ENCODE assay signal across 8 mouse cellular contexts in genomic region chr2:151979470-151980354, GRCm38 (mm10). TPM values are rescaled to one million over a fixed set of nuclear protein-coding genes. Genes with fewer than 3 reads are reported as not detected.
DNase-seq lines count a peak whose midpoint lies in the region; ATAC-seq and TF ChIP-seq lines count a peak whose summit lies in the region.

Gene Fam110a (minus strand): TSS chr2:151980219.

- no peaks in the 10 kb centered on the region for H3K9me3 ChIP-seq in forebrain, embryonic 15.5 days
- no peaks in the 10 kb centered on the region for H3K9me3 ChIP-seq in liver, embryonic 16.5 days (replicated peaks; ENCODE audit: control insufficient read depth, low read length)
- no peaks in the 10 kb centered on the region for H3K9me3 ChIP-seq in neural tube, embryonic 12.5 days
- no peaks in the 10 kb centered on the region for H3K9me3 ChIP-seq in stomach, postnatal 0 days (ENCODE audit: control insufficient read depth, low read length)

- peak within 1 kb of the TSS; percentile 78 for H3K9ac ChIP-seq in forebrain, embryonic 15.5 days (replicated peaks)
- H3K9ac ChIP-seq in liver, embryonic 16.5 days (ENCODE audit: low read depth, low read length): peak within 1 kb of the TSS; percentile 78
- H3K9ac ChIP-seq in neural tube, embryonic 12.5 days: peak within 1 kb of the TSS; percentile 72
- H3K9ac ChIP-seq in stomach, postnatal 0 days (ENCODE audit: low read length): peak within 1 kb of the TSS; percentile 82

- no peaks in the 10 kb centered on the region for H3K36me3 ChIP-seq in forebrain, embryonic 15.5 days
- no peaks in the 10 kb centered on the region for H3K36me3 ChIP-seq in liver, embryonic 16.5 days (ENCODE audit: control insufficient read depth, insufficient read depth)
- H3K36me3 ChIP-seq in neural tube, embryonic 12.5 days: no peaks in the 10 kb centered on the region
- no peaks in the 10 kb centered on the region for H3K36me3 ChIP-seq in stomach, postnatal 0 days (ENCODE audit: control insufficient read depth, insufficient read depth, low read length)

- peak; percentile 91 for ATAC-seq in forebrain, embryonic 15.5 days (replicated peaks)
- peak; percentile 85 for ATAC-seq in liver, embryonic 16.5 days (ENCODE audit: low read depth)
- peak; percentile 90 for ATAC-seq in neural tube, embryonic 12.5 days (ENCODE audit: low FRiP score, low read depth)
- peak; percentile 90 for ATAC-seq in stomach, postnatal 0 days (ENCODE audit: low FRiP score, low TSS enrichment)

- no peak for TF ChIP-seq CTCF in stomach, postnatal 0 days (IDR thresholded peaks at IDR 0.05; ENCODE audit: low read depth)

- H3K27me3 ChIP-seq in forebrain, embryonic 15.5 days: no peaks in the 10 kb centered on the region
- no peaks in the 10 kb centered on the region; the same call in 1 of the 2 replicates for H3K27me3 ChIP-seq in liver, embryonic 16.5 days (ENCODE audit: control insufficient read depth, insufficient read depth, low read depth, low read length)
- H3K27me3 ChIP-seq in neural tube, embryonic 12.5 days (replicated peaks): no peaks in the 10 kb centered on the region
- no peaks in the 10 kb centered on the region for H3K27me3 ChIP-seq in stomach, postnatal 0 days (ENCODE audit: control insufficient read depth, insufficient read depth, low read length)

- peak within 1 kb of the TSS; percentile 67 for H3K27ac ChIP-seq in forebrain, embryonic 15.5 days (replicated peaks)
- H3K27ac ChIP-seq in liver, embryonic 16.5 days (ENCODE audit: low read length): peak within 1 kb of the TSS; percentile 61
- no peak within 1 kb of the TSS for H3K27ac ChIP-seq in neural tube, embryonic 12.5 days
- H3K27ac ChIP-seq in stomach, postnatal 0 days (replicated peaks): peak within 1 kb of the TSS; percentile 74

- peaks cover 34% of the 10 kb centered on the region for H3K4me1 ChIP-seq in forebrain, embryonic 15.5 days
- peaks cover 38% of the 10 kb centered on the region for H3K4me1 ChIP-seq in liver, embryonic 16.5 days (ENCODE audit: control insufficient read depth, low read depth, low read length)
- H3K4me1 ChIP-seq in neural tube, embryonic 12.5 days: peaks cover 37% of the 10 kb centered on the region
- peaks cover 11% of the 10 kb centered on the region for H3K4me1 ChIP-seq in stomach, postnatal 0 days (replicated peaks; ENCODE audit: control insufficient read depth, insufficient read depth)

- under 1% methylated on average over 46 of the region's 46 CpGs for WGBS in forebrain, embryonic 15.5 days
- WGBS in large intestine, adult 2 months: under 1% methylated on average over 46 of the region's 46 CpGs
- WGBS in liver, embryonic 16.5 days (ENCODE audit: insufficient replicate concordance): under 1% methylated on average over 46 of the region's 46 CpGs
- WGBS in neural tube, embryonic 12.5 days: under 1% methylated on average over 46 of the region's 46 CpGs
- under 1% methylated on average over 46 of the region's 46 CpGs for WGBS in stomach, postnatal 0 days

- DNase-seq in ES-CJ7 (ENCODE audit: low read depth, low spot score): peak; percentile 63
- DNase-seq in cerebellum, adult 11-12 months: peak; percentile 86
- DNase-seq in heart, postnatal 14 days: peak; percentile 92 to 94
- no peak for DNase-seq in large intestine, adult 2 months (ENCODE audit: low read depth, low spot score)
- DNase-seq in stomach, postnatal 0 days (ENCODE audit: low spot score): peak; percentile 95

- peak within 1 kb of the TSS; percentile 81 for H3K4me3 ChIP-seq in forebrain, embryonic 15.5 days
- peak within 1 kb of the TSS; percentile 74 for H3K4me3 ChIP-seq in liver, embryonic 16.5 days (ENCODE audit: low read depth, low read length)
- H3K4me3 ChIP-seq in neural tube, embryonic 12.5 days: peak within 1 kb of the TSS; percentile 76
- peak within 1 kb of the TSS; percentile 77 for H3K4me3 ChIP-seq in stomach, postnatal 0 days (ENCODE audit: low read depth, low read length)

- no peak for TF ChIP-seq EP300 in stomach, postnatal 0 days (optimal IDR thresholded peaks at IDR 0.05)

- H3K4me2 ChIP-seq in forebrain, embryonic 15.5 days (replicated peaks): peak within 1 kb of the TSS; percentile 90
- peak within 1 kb of the TSS; percentile 64 for H3K4me2 ChIP-seq in liver, embryonic 16.5 days (ENCODE audit: low read depth, low read length)
- H3K4me2 ChIP-seq in neural tube, embryonic 12.5 days (replicated peaks): peak within 1 kb of the TSS; percentile 85
- H3K4me2 ChIP-seq in stomach, postnatal 0 days (replicated peaks; ENCODE audit: low read depth): peak within 1 kb of the TSS; percentile 91

- intact Hi-C loops in heart, postnatal 14 days (cut with DNase I): no loop called here

RNA-seq across cellular contexts. Expression of gene Fam110a, which starts in this region (rescaled TPM):
- 71.9 and 75.2 TPM in 2 replicates for polyA plus RNA-seq in forebrain, embryonic 15.5 days (2015; fragmentation: Nextera tagmentation; extraction: Ambion mirVana)
- total RNA-seq in heart, postnatal 14 days (2021): 1 to 10 TPM; 5.2 to 5.6 TPM
- polyA plus RNA-seq in large intestine, adult 2 months (2012; rRNA removed): 12.3 and 16.3 TPM in 2 replicates
- 9.2 and 9.6 TPM in 2 replicates for polyA plus RNA-seq in liver, embryonic 16.5 days (2015; fragmentation: Nextera tagmentation; extraction: Ambion mirVana)
- 91.5 and 94.3 TPM in 2 replicates for polyA plus RNA-seq in neural tube, embryonic 12.5 days (2016; fragmentation: Nextera tagmentation; extraction: Ambion mirVana)
- 29.9 and 33.7 TPM in 2 replicates for polyA plus RNA-seq in stomach, postnatal 0 days (2015; fragmentation: Nextera tagmentation; extraction: Ambion mirVana)
